Mouse (Mus musculus): ENCODE measurements at regions not wholly inside any gene's neighbourhood (a gene's known extent, or its start where the extent isn't known, plus 50 kb on each side); places are given as distances from the start of the nearest gene placed in this dataset.
A peak's percentile ranks its signal among the peaks of the same experiment; 100 is the strongest.
"Not testable (repeated sequence)": the region's sequence is repeated elsewhere in the genome, so short reads cannot be mapped to it uniquely, and the experiment has no call there.

- DNase-seq (ENCODE audit: low read depth, low spot score) = no peak
Measured at GRCm38 (mm10) chr12:90664436-90664835, 73.8 kb downstream of the Dio2 start.

DNA sequence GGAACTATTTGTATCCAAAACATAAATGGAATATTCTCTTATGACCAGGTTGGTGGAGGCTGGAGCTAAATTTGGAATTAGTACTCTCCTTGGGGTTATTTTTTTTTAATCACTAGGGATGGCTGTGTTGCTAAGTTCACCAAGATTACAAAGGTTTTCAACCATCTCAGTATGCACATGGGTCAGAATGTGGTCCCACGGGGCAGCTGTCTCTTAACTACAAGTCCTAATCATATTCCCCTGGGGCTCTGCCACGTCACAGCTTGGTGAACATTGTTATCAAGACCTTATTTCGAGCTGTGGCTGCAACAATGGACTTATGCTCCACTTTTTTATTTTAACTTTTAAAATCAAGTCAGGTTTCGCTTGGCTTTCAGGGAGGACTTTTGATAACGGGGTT lies 92.8 kb downstream of the Dio2 start:
- DNase-seq (ENCODE audit: low read depth, low spot score) = no peak

DNA sequence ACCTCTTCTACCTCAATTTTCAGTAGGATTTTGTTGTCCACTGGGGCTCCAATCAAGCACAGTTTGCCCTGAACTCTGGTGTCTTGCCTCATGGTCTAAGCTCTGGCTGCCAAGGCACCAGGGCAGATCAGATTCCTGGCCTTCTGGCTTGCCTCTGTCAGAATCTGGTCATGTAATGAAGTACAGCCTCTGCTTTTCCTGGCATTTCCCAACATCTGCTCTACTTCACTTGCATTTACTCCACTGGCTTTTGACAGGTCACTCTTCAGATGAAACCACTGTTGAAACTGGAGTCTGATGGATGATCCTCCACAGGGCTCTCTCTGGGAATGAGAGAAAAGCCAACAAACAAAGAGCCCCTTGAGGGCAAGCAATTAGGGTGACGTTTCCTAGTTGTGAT lies 94.3 kb downstream of the Dio2 start:
- DNase-seq (ENCODE audit: low read depth, low spot score) = no peak

GRCm38 (mm10) chr12:90624856-90625255 lies 113.4 kb downstream of the Dio2 start:
- DNase-seq (ENCODE audit: low read depth, low spot score) = no peak

- DNase-seq (ENCODE audit: low read depth, low spot score) = no peak
Measured at GRCm38 (mm10) chr12:90623426-90623825, 114.8 kb downstream of the Dio2 start.

DNA sequence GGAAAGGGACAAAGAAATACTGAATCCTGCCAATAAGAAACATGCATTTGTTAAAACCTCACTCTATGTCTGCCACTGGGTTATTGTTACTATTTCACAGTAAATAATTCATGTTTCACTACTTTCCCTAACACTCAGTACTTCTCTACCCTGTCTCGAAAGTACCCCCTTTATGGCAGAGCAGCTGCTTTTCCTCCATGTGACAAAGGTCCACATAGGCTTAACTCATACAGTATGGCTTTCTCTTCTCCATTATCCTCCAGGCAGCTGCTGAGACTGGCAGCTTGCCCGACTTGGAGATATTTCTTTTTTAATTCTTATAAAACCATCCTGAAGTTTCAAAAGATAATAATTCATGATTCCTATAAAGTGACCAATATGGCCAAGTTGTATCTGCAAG lies 129.4 kb downstream of the Dio2 start:
- no peak for DNase-seq (ENCODE audit: low read depth, low spot score)

- DNase-seq (ENCODE audit: low read depth, low spot score) = no peak
Measured at GRCm38 (mm10) chr12:90607894-90608293, 130.3 kb downstream of the Dio2 start.

- no peak for DNase-seq (ENCODE audit: low read depth, low spot score)
Measured at GRCm38 (mm10) chr12:90580006-90580405, 158.2 kb downstream of the Dio2 start.

DNA sequence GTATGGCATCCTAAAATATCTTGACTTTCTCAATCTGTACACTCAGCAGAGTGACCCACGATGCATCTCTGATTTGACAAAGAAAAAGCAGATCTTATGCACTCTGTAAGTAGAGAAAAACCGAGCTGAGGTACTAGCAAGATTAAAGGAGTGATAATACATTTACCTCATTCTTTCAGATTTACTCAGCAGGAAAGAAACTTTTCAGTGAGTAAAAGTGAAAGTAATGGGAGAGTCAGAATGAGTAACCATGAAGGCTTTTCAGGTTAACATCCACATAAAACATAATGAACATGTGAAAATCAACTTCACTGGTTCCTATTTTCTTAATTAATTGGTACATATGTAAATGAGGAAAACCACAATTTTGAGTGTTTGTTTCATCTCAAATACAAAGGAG lies 162.1 kb downstream of the Dio2 start:
- DNase-seq (ENCODE audit: low read depth, low spot score) = peak; percentile 51

- peak; percentile 47 for DNase-seq (ENCODE audit: low read depth, low spot score)
Measured at GRCm38 (mm10) chr12:90571907-90572306, 166.3 kb downstream of the Dio2 start.

DNA sequence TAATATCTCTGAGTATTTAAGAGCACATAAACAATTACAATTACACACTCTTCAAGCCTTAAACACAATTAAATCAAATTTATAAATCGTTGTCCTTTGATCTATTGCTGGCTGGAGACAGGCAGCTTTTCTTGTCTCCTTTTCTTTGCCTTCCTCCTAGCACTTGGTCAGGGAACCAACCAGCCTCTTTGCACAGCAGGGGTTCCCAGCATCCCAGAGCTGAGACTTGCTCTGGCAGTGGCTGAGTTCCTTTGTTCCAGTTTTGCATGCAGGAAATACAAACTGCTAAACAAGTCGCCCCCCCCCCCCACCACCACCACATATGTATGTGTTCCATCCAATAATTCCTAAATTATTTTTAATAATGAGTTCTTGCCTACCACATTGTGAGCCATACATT lies 166.7 kb downstream of the Dio2 start:
- peak; percentile 31 for DNase-seq (ENCODE audit: low read depth, low spot score)

- DNase-seq (ENCODE audit: low read depth, low spot score) = peak; percentile 44
Measured at GRCm38 (mm10) chr12:90566349-90566748, 171.9 kb downstream of the Dio2 start.

DNA sequence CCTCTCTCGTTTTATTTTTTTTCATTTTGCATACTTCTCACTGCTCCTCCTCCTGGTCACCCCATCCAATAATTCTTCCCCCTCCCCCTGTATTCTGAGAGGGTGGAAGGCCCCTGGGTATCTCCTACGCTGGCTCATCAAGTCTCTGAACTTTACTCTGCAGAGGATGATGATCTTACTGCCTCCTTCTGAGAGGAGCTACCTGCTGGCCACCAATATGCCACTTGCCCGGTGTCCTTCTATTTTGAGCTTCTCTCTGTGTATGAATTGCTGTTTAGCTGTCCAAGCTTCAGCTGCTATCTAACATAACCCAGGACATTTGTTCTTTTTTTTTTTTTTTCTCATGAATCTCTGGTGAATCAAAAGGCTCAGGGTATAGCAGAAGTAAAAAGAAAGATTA lies 173.2 kb downstream of the Dio2 start:
- DNase-seq (ENCODE audit: low read depth, low spot score) = no peak

DNA sequence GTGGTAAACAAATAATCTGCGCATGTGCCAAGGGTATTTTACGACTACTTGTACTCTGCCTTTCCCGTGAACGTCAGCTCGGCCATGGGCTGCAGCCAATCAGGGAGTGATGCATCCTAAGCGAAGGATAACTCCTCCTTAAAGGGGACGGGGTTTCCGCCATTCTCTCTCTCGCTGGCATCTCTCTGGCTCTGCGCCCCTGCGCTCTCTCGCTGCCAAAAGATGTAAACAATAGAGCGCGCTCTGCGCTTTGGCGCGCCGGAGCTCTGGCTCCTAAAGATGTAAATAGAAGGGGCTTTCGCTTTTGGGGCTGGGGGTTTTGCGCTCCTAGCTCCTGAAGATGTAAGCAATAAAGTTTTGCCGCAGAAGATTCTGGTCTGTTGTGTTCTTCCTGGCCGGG lies 173.6 kb downstream of the Dio2 start:
- not testable (repeated sequence) for DNase-seq (ENCODE audit: low read depth, low spot score)

GRCm38 (mm10) chr12:90542361-90542760 lies 195.9 kb downstream of the Dio2 start:
- DNase-seq (ENCODE audit: low read depth, low spot score) = no peak
